Mouse (Mus musculus) heart, postnatal 10 days (tissue): Measurements from ENCODE around the gene Gm10972. TPM values are rescaled to one million over a fixed set of nuclear protein-coding genes. Genes with fewer than 3 reads are reported as not detected.

ENCODE experiments used
- total RNA-seq, 2 experiments: library from RNA; stranded (reverse); gene quantifications; 2 replicates each; pipeline ENCODE4 v1.2.3; 2021

Gene Gm10972
- total RNA-seq, 2 experiments from 2014 or later: not detected

Other genes starting within 250 kb of the Gm10972 start
- under 1 TPM; 0.07 to 0.10 TPM for gene Lingo4, start 244.6 kb upstream of the Gm10972 start, total RNA-seq
- 1 to 10 TPM; 6.2 to 6.3 TPM for gene Tdrkh, start 229.8 kb upstream of the Gm10972 start, total RNA-seq
- 10 to 100 TPM; 66.1 to 66.4 TPM for gene Mrpl9, start 199.8 kb upstream of the Gm10972 start, total RNA-seq
- gene Oaz3, start 199.2 kb upstream of the Gm10972 start, total RNA-seq: not detected
- gene Celf3, start 164.8 kb upstream of the Gm10972 start, total RNA-seq: not detected
- gene Riiad1, start 162.8 kb upstream of the Gm10972 start, total RNA-seq: under 1 TPM; 0.89 to 0.99 TPM
- 10 to 100 TPM; 26.8 to 32.7 TPM for gene Snx27, start 60.4 kb upstream of the Gm10972 start, total RNA-seq
- 1 to 10 TPM; 3.2 to 3.3 TPM for gene Tuft1, start 15.8 kb downstream of the Gm10972 start, total RNA-seq
- gene Selenbp2, start 50.4 kb downstream of the Gm10972 start, total RNA-seq: 1 to 10 TPM; 4.7 to 6.5 TPM
- gene Cgn, start 143.4 kb downstream of the Gm10972 start, total RNA-seq: under 1 TPM; 0.52 to 0.69 TPM
- 10 to 100 TPM; 27.5 to 29.2 TPM for gene Pogz, start 194.5 kb downstream of the Gm10972 start, total RNA-seq
- 100 to 1,000 TPM; 282 to 285 TPM for gene Psmb4, start 243.8 kb downstream of the Gm10972 start, total RNA-seq